Mouse (Mus musculus): ENCODE measurements at regions not wholly inside any gene's neighbourhood (a gene's known extent, or its start where the extent isn't known, plus 50 kb on each side); places are given as distances from the start of the nearest gene placed in this dataset.

- Histone ChIP-seq H3K4me3 (no peak overlapping the region), H3K4me1 (no peaks in the 10 kb centered on the region), H3K36me3 (no peaks in the 10 kb centered on the region), H3K4me2 (no peak overlapping the region), H3K9ac (no peak overlapping the region), H3K27me3 (no peaks in the 10 kb centered on the region), H3K9me3 (no peaks in the 10 kb centered on the region), H3K27ac (no peak overlapping the region)
- ATAC-seq (ENCODE audit: borderline replicate concordance, extremely low read depth, low FRiP score, low TSS enrichment) = no peak
- WGBS = 83% methylated on average over 6 of the region's 6 CpGs
Observed at GRCm38 (mm10) chr10:91293226-91293625, 112.1 kb upstream of the Tmpo start.

- Histone ChIP-seq H3K4me1 (no peaks in the 10 kb centered on the region), H3K9me3 (no peaks in the 10 kb centered on the region), H3K4me2 (no peak overlapping the region), H3K27ac (no peak overlapping the region), H3K9ac (no peak overlapping the region), H3K36me3 (no peaks in the 10 kb centered on the region), H3K4me3 (no peak overlapping the region), H3K27me3 (no peaks in the 10 kb centered on the region)
- ATAC-seq (ENCODE audit: borderline replicate concordance, extremely low read depth, low FRiP score, low TSS enrichment) = no peak
- WGBS = 89% methylated on average over 9 of the region's 9 CpGs
Observed at GRCm38 (mm10) chr10:91284259-91284658, 103.1 kb upstream of the Tmpo start.

DNA sequence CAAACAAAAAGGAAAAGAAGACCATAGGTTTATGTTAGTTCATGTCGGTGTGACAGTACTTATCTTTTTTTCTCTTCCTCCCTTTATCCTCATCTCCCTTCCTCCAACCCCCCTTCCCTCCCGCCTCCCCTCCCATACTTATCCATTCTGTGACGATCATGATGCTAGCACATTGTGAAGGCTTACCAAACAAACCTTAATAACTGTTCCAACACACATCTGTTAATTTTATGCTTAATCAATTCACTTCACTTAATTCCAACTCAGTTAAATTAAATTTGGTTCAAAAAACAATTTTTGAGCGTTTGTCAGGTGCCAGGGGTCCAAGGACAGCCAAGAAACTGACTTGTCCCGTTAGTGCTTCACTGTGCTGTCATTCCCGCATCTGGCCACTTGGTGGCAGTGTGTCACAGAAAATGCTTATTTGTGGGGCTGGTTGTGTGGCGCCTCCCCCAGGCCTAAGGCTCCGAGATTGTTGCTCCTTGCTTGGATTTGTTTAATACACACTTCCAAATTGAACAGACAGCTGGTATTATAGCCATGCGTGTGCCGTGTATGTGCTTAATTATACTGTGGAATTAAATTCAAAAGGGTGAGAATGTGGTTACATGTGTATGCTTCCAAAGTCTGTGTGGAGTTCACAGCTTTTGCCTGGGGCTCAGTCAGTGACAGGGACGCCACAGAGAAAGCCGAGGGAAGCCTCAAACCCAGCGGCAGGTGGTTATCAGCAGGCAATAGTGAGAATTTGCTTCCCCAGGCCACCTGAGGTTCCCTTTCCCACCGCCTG, 90.0 kb upstream of the Tmpo start:
- Histone ChIP-seq H3K27me3 (no peaks in the 10 kb centered on the region), H3K9me3 (no peaks in the 10 kb centered on the region), H3K27ac (no peak overlapping the region), H3K4me1 (peaks cover 12% of the 10 kb centered on the region), H3K9ac (no peak overlapping the region), H3K4me3 (no peak overlapping the region), H3K4me2 (peak overlapping the region; percentile 41), H3K36me3 (no peaks in the 10 kb centered on the region)
- ATAC-seq (ENCODE audit: borderline replicate concordance, extremely low read depth, low FRiP score, low TSS enrichment) = 0 out of 2 replicates have a peak, but pooled peaks have one; percentile 23
- 14% methylated on average over 14 of the region's 14 CpGs for WGBS

DNA sequence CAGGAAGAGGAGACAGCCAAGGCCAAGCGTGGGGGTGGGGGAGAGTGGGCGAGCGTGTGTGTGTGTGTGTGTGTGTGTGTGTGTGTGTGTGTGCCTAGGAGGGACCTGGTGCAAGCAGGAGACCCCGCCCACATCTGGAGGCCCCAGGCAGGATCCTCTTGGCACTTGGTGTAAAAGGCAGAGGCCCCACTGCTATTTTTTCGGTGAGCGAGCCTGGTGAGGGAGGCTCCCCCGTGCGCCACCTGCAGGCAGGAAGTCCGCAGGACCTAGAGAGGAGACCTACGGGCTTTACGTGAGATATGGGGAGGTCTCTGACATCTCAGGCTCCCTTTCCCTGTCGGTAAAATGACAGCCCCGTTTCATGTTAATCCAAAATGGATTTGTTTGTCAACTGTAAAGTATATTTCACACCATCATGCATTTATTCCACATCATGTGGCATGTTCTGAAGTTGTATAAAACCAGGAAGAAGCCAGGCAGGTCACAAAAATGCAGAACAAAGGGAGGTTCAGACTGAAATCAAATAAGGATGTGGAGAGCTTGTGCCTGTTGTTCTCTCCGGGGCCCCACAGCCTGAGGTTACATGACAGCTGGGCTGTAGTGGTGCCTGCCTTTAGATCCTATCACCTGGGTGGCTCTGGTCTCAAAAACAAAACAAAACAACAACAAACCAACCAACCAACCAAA, 89.3 kb upstream of the Tmpo start:
- WGBS = 10% methylated on average over 14 of the region's 14 CpGs
- Histone ChIP-seq H3K9ac (no peak overlapping the region), H3K27me3 (no peaks in the 10 kb centered on the region), H3K27ac (no peak overlapping the region), H3K4me1 (peaks cover 12% of the 10 kb centered on the region), H3K9me3 (no peaks in the 10 kb centered on the region), H3K36me3 (no peaks in the 10 kb centered on the region), H3K4me3 (no peak overlapping the region), H3K4me2 (peak overlapping the region; percentile 41)
- peak; percentile 84 for ATAC-seq (ENCODE audit: borderline replicate concordance, extremely low read depth, low FRiP score, low TSS enrichment)

- 86% methylated on average over 6 of the region's 6 CpGs for WGBS
- Histone ChIP-seq H3K4me1 (peaks cover 12% of the 10 kb centered on the region), H3K27me3 (no peaks in the 10 kb centered on the region), H3K9me3 (no peaks in the 10 kb centered on the region), H3K4me3 (no peak overlapping the region), H3K36me3 (no peaks in the 10 kb centered on the region), H3K27ac (no peak overlapping the region), H3K9ac (no peak overlapping the region), H3K4me2 (no peak overlapping the region)
- ATAC-seq (ENCODE audit: borderline replicate concordance, extremely low read depth, low FRiP score, low TSS enrichment) = no peak
Observed at GRCm38 (mm10) chr10:91267886-91268285, 86.8 kb upstream of the Tmpo start.

- H3K4me2 ChIP-seq = no peak overlapping the region
- H3K27me3 ChIP-seq = no peaks in the 10 kb centered on the region
- WGBS = 85% methylated on average over 10 of the region's 10 CpGs
- no peak overlapping the region for H3K9ac ChIP-seq
- no peak overlapping the region for H3K27ac ChIP-seq
- no peaks in the 10 kb centered on the region for H3K4me1 ChIP-seq
- no peaks in the 10 kb centered on the region for H3K9me3 ChIP-seq
- H3K4me3 ChIP-seq = no peak overlapping the region
- H3K36me3 ChIP-seq = no peaks in the 10 kb centered on the region
- ATAC-seq (ENCODE audit: borderline replicate concordance, extremely low read depth, low FRiP score, low TSS enrichment) = no peak
Observed at GRCm38 (mm10) chr10:91260416-91260815, 79.3 kb upstream of the Tmpo start.

DNA sequence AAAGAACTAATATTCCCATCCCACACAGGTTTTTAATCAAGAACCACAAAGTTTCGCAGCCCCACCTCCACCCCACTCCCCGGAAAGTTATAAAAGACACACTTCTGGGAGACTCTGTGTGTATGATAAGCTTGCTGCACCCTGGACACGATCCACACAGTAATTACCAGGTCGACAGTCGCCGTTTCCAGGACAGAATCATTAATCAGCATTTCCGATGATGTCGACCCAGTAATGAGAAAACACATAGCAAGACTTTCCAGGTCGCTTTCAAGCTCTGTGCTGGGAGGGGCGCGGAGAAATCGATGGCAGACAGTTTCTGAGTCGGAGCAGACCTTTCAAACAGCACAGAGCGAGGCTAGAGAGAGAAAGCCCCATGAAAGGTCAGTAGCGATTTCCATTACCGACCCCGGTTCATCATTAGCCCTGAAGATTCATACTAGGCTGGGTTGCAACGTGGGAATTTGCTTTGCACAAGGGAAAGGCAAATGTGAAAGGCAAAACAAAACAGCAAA, 68.6 kb upstream of the Tmpo start:
- Histone ChIP-seq H3K27me3 (no peaks in the 10 kb centered on the region), H3K27ac (no peak overlapping the region), H3K9me3 (no peaks in the 10 kb centered on the region), H3K4me2 (peak overlapping the region; percentile 40), H3K4me3 (peak overlapping the region; percentile 16), H3K36me3 (no peaks in the 10 kb centered on the region), H3K4me1 (no peaks in the 10 kb centered on the region), H3K9ac (no peak overlapping the region)
- no peak for ATAC-seq (ENCODE audit: borderline replicate concordance, extremely low read depth, low FRiP score, low TSS enrichment)
- 43% methylated on average over 18 of the region's 18 CpGs for WGBS

DNA sequence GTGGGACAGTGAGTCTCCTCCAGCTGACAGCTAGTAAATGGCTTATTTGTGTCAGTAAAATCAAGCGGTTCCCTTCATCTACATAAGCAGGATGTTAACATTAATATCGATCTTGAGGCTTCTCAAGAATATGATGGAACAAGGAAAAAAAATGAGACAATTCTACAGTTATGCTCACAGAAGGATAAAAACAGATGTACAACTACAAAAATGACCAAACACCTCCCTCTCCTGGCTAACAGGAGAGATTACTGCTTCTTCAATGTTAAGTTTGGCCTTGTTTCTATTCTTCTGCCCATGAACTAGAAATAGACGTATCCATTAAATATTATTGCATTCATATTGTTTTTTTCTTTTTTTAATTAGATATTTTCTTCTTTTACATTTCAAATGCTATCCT, 63.2 kb upstream of the Tmpo start:
- Histone ChIP-seq H3K9me3 (no peaks in the 10 kb centered on the region), H3K36me3 (no peaks in the 10 kb centered on the region)

DNA sequence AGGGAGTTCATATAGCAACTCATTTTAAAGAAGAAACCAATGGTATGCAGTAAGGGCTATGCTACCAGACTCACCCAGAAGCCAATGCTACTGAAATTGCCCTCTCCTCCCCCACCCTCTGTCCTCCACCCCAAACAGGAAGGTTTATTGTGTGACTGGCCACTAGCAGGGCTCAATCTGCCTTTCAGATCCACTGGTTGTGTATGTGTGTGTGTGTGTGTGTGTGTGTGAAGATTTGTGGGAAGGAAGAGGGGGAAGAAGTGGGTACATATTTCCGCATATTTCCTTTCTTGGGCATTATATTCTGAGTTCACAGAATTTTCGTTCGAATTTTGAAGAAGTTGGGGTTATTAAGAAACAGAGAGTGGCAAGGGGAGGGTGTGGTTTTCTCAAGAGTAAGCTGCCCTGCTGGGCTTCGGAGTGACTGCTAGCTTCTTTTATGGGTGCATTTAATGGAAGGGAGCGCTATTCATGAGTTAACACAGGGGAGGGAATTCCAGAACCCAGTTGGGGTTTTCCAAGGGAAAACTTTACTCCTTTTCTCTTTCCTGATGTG, 61.5 kb upstream of the Tmpo start:
- WGBS = 72% methylated on average over 5 of the region's 5 CpGs
- H3K4me2 ChIP-seq = peak overlapping the region; percentile 3; the same call in 1 of the 2 replicates
- no peak for ATAC-seq (ENCODE audit: borderline replicate concordance, extremely low read depth, low FRiP score, low TSS enrichment)
- no peaks in the 10 kb centered on the region for H3K9me3 ChIP-seq
- H3K36me3 ChIP-seq = no peaks in the 10 kb centered on the region
- H3K27ac ChIP-seq = peak overlapping the region; percentile 92
- H3K27me3 ChIP-seq = no peaks in the 10 kb centered on the region
- no peak overlapping the region for H3K9ac ChIP-seq
- no peak overlapping the region for H3K4me3 ChIP-seq
- H3K4me1 ChIP-seq = peaks cover 43% of the 10 kb centered on the region

More for the DNA sequence above, 63.2 kb upstream of the Tmpo start:
- H3K4me2 ChIP-seq = no peak overlapping the region
- peaks cover 33% of the 10 kb centered on the region for H3K4me1 ChIP-seq
- WGBS = 69% methylated on average over 3 of the region's 3 CpGs
- H3K27ac ChIP-seq = no peak overlapping the region
- no peak overlapping the region for H3K4me3 ChIP-seq
- H3K9ac ChIP-seq = no peak overlapping the region
- no peaks in the 10 kb centered on the region for H3K27me3 ChIP-seq
- ATAC-seq (ENCODE audit: borderline replicate concordance, extremely low read depth, low FRiP score, low TSS enrichment) = no peak

GRCm38 (mm10) chr10:91241611-91242005, 60.5 kb upstream of the Tmpo start:
- Histone ChIP-seq H3K4me2 (peak overlapping the region; percentile 32), H3K4me1 (peaks cover 52% of the 10 kb centered on the region), H3K36me3 (no peaks in the 10 kb centered on the region), H3K9ac (no peak overlapping the region), H3K27ac (peak overlapping the region; percentile 92), H3K4me3 (no peak overlapping the region), H3K9me3 (no peaks in the 10 kb centered on the region), H3K27me3 (no peaks in the 10 kb centered on the region)
- 11% methylated on average over 7 of the region's 7 CpGs for WGBS
- ATAC-seq (ENCODE audit: borderline replicate concordance, extremely low read depth, low FRiP score, low TSS enrichment) = peak; percentile 58

DNA sequence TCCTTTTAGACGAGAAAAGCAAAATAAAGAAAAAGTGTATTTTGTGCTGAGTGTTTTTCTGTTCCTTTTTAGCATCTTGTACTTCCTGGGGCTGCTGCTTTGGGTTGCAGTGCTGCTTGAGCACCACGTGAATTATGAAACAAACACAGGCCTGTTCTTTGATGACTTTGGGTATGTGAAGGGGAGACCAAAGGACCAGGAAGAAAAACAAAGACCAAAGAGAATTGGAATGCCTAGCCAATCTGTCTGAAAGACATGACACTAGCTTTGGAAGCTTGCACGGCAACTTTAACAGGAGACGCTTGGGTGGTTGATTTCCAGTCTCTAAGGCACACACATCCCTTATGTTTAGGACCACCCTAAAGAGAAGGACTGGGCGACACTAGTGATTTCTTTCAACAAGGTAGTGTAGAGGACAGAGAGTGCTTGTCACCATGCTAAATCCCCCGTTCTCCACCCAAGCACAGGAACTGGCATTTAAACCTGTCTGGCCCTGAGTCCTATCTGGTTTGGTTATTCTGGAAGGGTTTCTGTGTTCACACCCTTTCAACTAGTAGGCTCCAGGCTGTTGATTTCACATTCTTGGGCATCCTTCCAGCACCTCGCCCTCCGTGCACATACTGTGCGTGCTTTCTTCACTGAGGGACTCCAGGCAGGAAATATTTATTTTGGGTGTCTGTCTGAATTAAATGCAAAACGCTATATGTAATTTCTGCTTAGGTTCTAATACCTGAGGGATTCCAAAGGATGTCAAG, 59.9 kb upstream of the Tmpo start:
- WGBS = 17% methylated on average over 10 of the region's 10 CpGs
- Histone ChIP-seq H3K36me3 (no peaks in the 10 kb centered on the region), H3K27ac (peak overlapping the region; percentile 92), H3K4me3 (no peak overlapping the region), H3K9me3 (no peaks in the 10 kb centered on the region), H3K4me1 (peaks cover 52% of the 10 kb centered on the region), H3K27me3 (no peaks in the 10 kb centered on the region), H3K4me2 (peak overlapping the region; percentile 32; the same call in 1 of the 2 replicates), H3K9ac (no peak overlapping the region)
- peak; percentile 84 for ATAC-seq (ENCODE audit: borderline replicate concordance, extremely low read depth, low FRiP score, low TSS enrichment)

Measured in lung, embryonic 15.5 days (tissue).